Mouse (Mus musculus): ENCODE measurements at regions not wholly inside any gene's neighbourhood (a gene's known extent, or its start where the extent isn't known, plus 50 kb on each side); places are given as distances from the start of the nearest gene placed in this dataset.

- no peak for DNase-seq (ENCODE audit: low read depth, low spot score)
- no peaks in the 10 kb centered on the region for H3K27me3 ChIP-seq (ENCODE audit: control insufficient read depth in 1 of 2, insufficient read depth in 2 of 2, low read length in 2 of 2)
- H3K79me2 ChIP-seq (ENCODE audit: control insufficient read depth, insufficient read depth, low read length, poor library complexity) = no peaks in the 10 kb centered on the region
- H3K4me3 ChIP-seq (ENCODE audit: control insufficient read depth in 1 of 2, insufficient read depth in 1 of 2, low read depth in 2 of 2, low read length in 2 of 2) = no peak overlapping the region
- TF ChIP-seq USF2 (IDR thresholded peaks at IDR 0.05; ENCODE audit: borderline replicate concordance in 1 of 2, insufficient read depth in 1 of 2, low read depth in 1 of 2, low read length in 2 of 2) (no peak), MAX (IDR thresholded peaks at IDR 0.05; ENCODE audit: low read length) (no peak), NRF1 (IDR thresholded peaks at IDR 0.05; ENCODE audit: insufficient read depth, low read depth, low read length, poor library complexity, severe bottlenecking) (no peak), TCF12 (IDR thresholded peaks at IDR 0.05; ENCODE audit: low read depth, low read length) (no peak), RCOR1 (IDR thresholded peaks at IDR 0.05; ENCODE audit: low read depth, low read length) (no peak), ETS1 (IDR thresholded peaks at IDR 0.05; ENCODE audit: low read depth, low read length) (no peak), POLR2A (IDR thresholded peaks at IDR 0.05; ENCODE audit: control insufficient read depth in 1 of 2, insufficient read depth in 1 of 2, low read depth in 1 of 2, low read length in 2 of 2, poor library complexity in 1 of 2) (no peak), GATA1 (IDR thresholded peaks at IDR 0.05; ENCODE audit: low read depth, low read length) (no peak), GABPA (IDR thresholded peaks at IDR 0.05; ENCODE audit: low read depth, low read length) (no peak), ELF1 (IDR thresholded peaks at IDR 0.05; ENCODE audit: low read depth, low read length) (no peak), MEF2A (IDR thresholded peaks at IDR 0.05; ENCODE audit: extremely low read depth, insufficient replicate concordance, low read depth, low read length, poor library complexity, severe bottlenecking) (no peak), TAL1 (IDR thresholded peaks at IDR 0.05; ENCODE audit: low read length) (no peak), KAT2A (conservative IDR thresholded peaks at IDR 0.05; ENCODE audit: low read depth, low read length) (no peak), MYC (IDR thresholded peaks at IDR 0.05; ENCODE audit: low read depth, low read length) (no peak), ZMIZ1 (IDR thresholded peaks at IDR 0.05; ENCODE audit: low read depth, low read length) (no peak), ZC3H11A (IDR thresholded peaks at IDR 0.05; ENCODE audit: low read depth, low read length) (no peak), HCFC1 (IDR thresholded peaks at IDR 0.05; ENCODE audit: low read depth, low read length) (no peak), POLR2AphosphoS2 (IDR thresholded peaks at IDR 0.05; ENCODE audit: low read length) (no peak), TBP (IDR thresholded peaks at IDR 0.05; ENCODE audit: low read depth, low read length) (no peak), CHD1 (IDR thresholded peaks at IDR 0.05; ENCODE audit: low read depth, low read length) (no peak)
- H3K4me1 ChIP-seq (ENCODE audit: control insufficient read depth in 1 of 2, insufficient read depth in 2 of 2, low read length in 2 of 2) = no peaks in the 10 kb centered on the region
- no peaks in the 10 kb centered on the region for H3K36me3 ChIP-seq (ENCODE audit: control insufficient read depth in 1 of 2, insufficient read depth in 2 of 2, low read length in 2 of 2)
- H3K9ac ChIP-seq (ENCODE audit: control insufficient read depth, low read depth, low read length, poor library complexity, severe bottlenecking) = no peak overlapping the region
- H3K27ac ChIP-seq (ENCODE audit: control insufficient read depth, low read depth, low read length) = no peak overlapping the region
- H3K9me3 ChIP-seq (replicated peaks; ENCODE audit: insufficient read depth, low read length) = no peaks in the 10 kb centered on the region
These were observed 50.9 kb upstream of the Pcdh8 start for GRCm38 (mm10) chr14:79822011-79822435.

GRCm38 (mm10) chr14:79821352-79822010 lies 50.4 kb upstream of the Pcdh8 start:
- H3K4me3 ChIP-seq (ENCODE audit: control insufficient read depth in 1 of 2, insufficient read depth in 1 of 2, low read depth in 2 of 2, low read length in 2 of 2) = no peak overlapping the region
- H3K27ac ChIP-seq (ENCODE audit: control insufficient read depth, low read depth, low read length) = no peak overlapping the region
- TF ChIP-seq CHD2 (IDR thresholded peaks at IDR 0.05; ENCODE audit: low read length) (no peak), CTCF (IDR thresholded peaks at IDR 0.05 in 2 of 3, conservative IDR thresholded peaks at IDR 0.05 in 1 of 3; ENCODE audit: control insufficient read depth in 1 of 3, insufficient read depth in 1 of 3, low read depth in 2 of 3, low read length in 3 of 3, poor library complexity in 1 of 3, severe bottlenecking in 1 of 3) (no peak), ZC3H11A (IDR thresholded peaks at IDR 0.05; ENCODE audit: low read depth, low read length) (no peak), MEF2A (IDR thresholded peaks at IDR 0.05; ENCODE audit: extremely low read depth, insufficient replicate concordance, low read depth, low read length, poor library complexity, severe bottlenecking) (no peak), RCOR1 (IDR thresholded peaks at IDR 0.05; ENCODE audit: low read depth, low read length) (no peak)
- no peaks in the 10 kb centered on the region for H3K27me3 ChIP-seq (ENCODE audit: control insufficient read depth in 1 of 2, insufficient read depth in 2 of 2, low read length in 2 of 2)
- H3K9ac ChIP-seq (ENCODE audit: control insufficient read depth, low read depth, low read length, poor library complexity, severe bottlenecking) = no peak overlapping the region
- no peak for DNase-seq (ENCODE audit: low read depth, low spot score)
- H3K79me2 ChIP-seq (ENCODE audit: control insufficient read depth, insufficient read depth, low read length, poor library complexity) = no peaks in the 10 kb centered on the region
- no peaks in the 10 kb centered on the region for H3K36me3 ChIP-seq (ENCODE audit: control insufficient read depth in 1 of 2, insufficient read depth in 2 of 2, low read length in 2 of 2)
- H3K9me3 ChIP-seq (replicated peaks; ENCODE audit: insufficient read depth, low read length) = no peaks in the 10 kb centered on the region
- H3K4me1 ChIP-seq (ENCODE audit: control insufficient read depth in 1 of 2, insufficient read depth in 2 of 2, low read length in 2 of 2) = no peaks in the 10 kb centered on the region
